12 mouse cellular contexts compared by ENCODE assay signal in genomic region chr9:121882015-121882457, GRCm38 (mm10). TPM values are rescaled to one million over a fixed set of nuclear protein-coding genes. Genes with fewer than 3 reads are reported as not detected.
DNase-seq lines count a peak whose midpoint lies in the region; ATAC-seq and TF ChIP-seq lines count a peak whose summit lies in the region.
"Had no signal": no experiment of that assay in that cellular context is flagged by ENCODE, and none has a peak within 500 bp of the region (broad histone marks: within the 10 kb centered on the region; RNA-seq: fewer than 3 reads in every experiment).

No protein-coding gene starts in this region.

- intact Hi-C loops in heart, postnatal 25 days (cut with DNase I) = no loop called here

- H3K4me3 ChIP-seq in lung, postnatal 0 days (ENCODE audit: low read depth, low read length) = no peak overlapping the region
- H3K4me3 ChIP-seq: embryonic facial prominence, embryonic 13.5 days; hindbrain, embryonic 12.5 days had no signal

- no peaks in the 10 kb centered on the region for H3K9me3 ChIP-seq in lung, postnatal 0 days (ENCODE audit: low read length)
- H3K9me3 ChIP-seq: embryonic facial prominence, embryonic 13.5 days; hindbrain, embryonic 12.5 days had no signal

- no peaks in the 10 kb centered on the region for H3K36me3 ChIP-seq in lung, postnatal 0 days (ENCODE audit: insufficient read depth, low read length)
- H3K36me3 ChIP-seq: embryonic facial prominence, embryonic 13.5 days; hindbrain, embryonic 12.5 days had no signal

- peak; percentile 91 for ATAC-seq in lung, postnatal 0 days

- peak overlapping the region; percentile 70; the same call in 1 of the 2 replicates for H3K27ac ChIP-seq in lung, postnatal 0 days (ENCODE audit: low read length)
- H3K27ac ChIP-seq: embryonic facial prominence, embryonic 13.5 days; hindbrain, embryonic 12.5 days had no signal

- no peaks in the 10 kb centered on the region for H3K4me1 ChIP-seq in lung, postnatal 0 days (ENCODE audit: insufficient read depth, low read depth, low read length)

- TF ChIP-seq EP300 in lung, postnatal 0 days (IDR thresholded peaks at IDR 0.05) = peak; percentile 95

- WGBS in lung, postnatal 0 days = 23% methylated on average over 7 of the region's 7 CpGs

- no peaks in the 10 kb centered on the region for H3K27me3 ChIP-seq in lung, postnatal 0 days (replicated peaks; ENCODE audit: insufficient read depth, low read length)
- H3K27me3 ChIP-seq: embryonic facial prominence, embryonic 13.5 days; hindbrain, embryonic 12.5 days had no signal

- no peak for TF ChIP-seq CTCF in lung, postnatal 0 days (IDR thresholded peaks at IDR 0.05)

- H3K9ac ChIP-seq in lung, postnatal 0 days (replicated peaks; ENCODE audit: low read depth) = no peak overlapping the region
- H3K9ac ChIP-seq: embryonic facial prominence, embryonic 13.5 days; hindbrain, embryonic 12.5 days had no signal

- DNase-seq in adrenal gland, postnatal 10 days = peak; percentile 2
- no peak for DNase-seq in adrenal gland, adult 18-20 months (ENCODE audit: low spot score in 2 of 2)
- peak; percentile 23 for DNase-seq in 3134 (ENCODE audit: extremely low read depth, insufficient read length, low spot score)
- DNase-seq in heart, postnatal 25 days (ENCODE audit: low spot score) = peak; percentile 30
- peak; percentile 79 for DNase-seq in lung, postnatal 0 days (ENCODE audit: low spot score)
- no peak for DNase-seq in cerebellum, postnatal 25 days
- no peak for DNase-seq in natural killer cell, adult 2 months (ENCODE audit: low spot score in 2 of 2)
- no peak for DNase-seq in spleen, adult 18-20 months
- DNase-seq: midbrain, embryonic 14.5 days had no signal

- no peak overlapping the region for H3K4me2 ChIP-seq in lung, postnatal 0 days (replicated peaks; ENCODE audit: low read depth, low read length)
- H3K4me2 ChIP-seq: embryonic facial prominence, embryonic 13.5 days; hindbrain, embryonic 12.5 days had no signal

RNA-seq across cellular contexts. Expression of gene Ackr2, which starts 16.1 kb away (rescaled TPM):
- 1 to 10 TPM; 3.0 to 3.4 TPM for total RNA-seq in adrenal gland, postnatal 10 days (2021)
- 1 to 10 TPM; 1.8 to 2.1 TPM for total RNA-seq in adrenal gland, adult 18-20 months (2021)
- total RNA-seq in heart, postnatal 25 days (2021) = 1 to 10 TPM; 2.5 to 3.7 TPM
- 14.8 and 16.2 TPM in 2 replicates for polyA plus RNA-seq in lung, postnatal 0 days (2015; fragmentation: Nextera tagmentation; extraction: Ambion mirVana)
- polyA plus RNA-seq: C2C12; embryonic facial prominence, embryonic 13.5 days had no signal

RNA-seq across cellular contexts. Expression of gene Higd1a, which starts 23.9 kb away (rescaled TPM):
- total RNA-seq in adrenal gland, postnatal 10 days (2021) = 100 to 1,000 TPM; 111 to 113 TPM
- 100 to 1,000 TPM in 1 of 2 experiments, 10 to 100 TPM in 1; 89.4 to 116 TPM for total RNA-seq in adrenal gland, adult 18-20 months (2021)
- 100 to 1,000 TPM; 208 to 239 TPM for total RNA-seq in heart, postnatal 25 days (2021)
- polyA plus RNA-seq in lung, postnatal 0 days (2015; fragmentation: Nextera tagmentation; extraction: Ambion mirVana) = 164 and 206 TPM in 2 replicates

RNA-seq across cellular contexts. Expression of gene Cyp8b1, which starts 34.1 kb away (rescaled TPM):
- total RNA-seq in adrenal gland, postnatal 10 days (2021) = 10 to 100 TPM; 16.2 to 27.8 TPM
- under 1 TPM; 0.61 to 0.70 TPM for total RNA-seq in adrenal gland, adult 18-20 months (2021)
- not detected for total RNA-seq in heart, postnatal 25 days (2021)
- 0.10 and 0.18 TPM in 2 replicates for polyA plus RNA-seq in lung, postnatal 0 days (2015; fragmentation: Nextera tagmentation; extraction: Ambion mirVana)
- polyA plus RNA-seq: C2C12; embryonic facial prominence, embryonic 13.5 days; hindbrain, embryonic 12.5 days; midbrain, embryonic 14.5 days had no signal

RNA-seq across cellular contexts. Expression of gene Ccdc13, which starts 42.8 kb away (rescaled TPM):
- total RNA-seq in adrenal gland, postnatal 10 days (2021) = 1 to 10 TPM in 1 of 2 experiments, under 1 TPM in 1; 0.63 to 1.3 TPM
- under 1 TPM; 0.70 to 0.93 TPM for total RNA-seq in adrenal gland, adult 18-20 months (2021)
- total RNA-seq in heart, postnatal 25 days (2021) = not detected
- polyA plus RNA-seq in lung, postnatal 0 days (2015; fragmentation: Nextera tagmentation; extraction: Ambion mirVana) = 1.8 and 2.0 TPM in 2 replicates

Comparison
In these comparisons a context has a peak if more than half of its experiments do, and no peak if none do; other contexts are left out.
1. DNase-seq: peak in adrenal gland, postnatal 10 days (single experiment), 3134 (single experiment), heart, postnatal 25 days (single experiment) and lung, postnatal 0 days (single experiment); none in adrenal gland, adult 18-20 months (0 of 2), cerebellum, postnatal 25 days (0 of 2), natural killer cell, adult 2 months (0 of 2) and spleen, adult 18-20 months (0 of 2).
2. RNA of gene Cyp8b1, which starts 34.1 kb away (total RNA-seq): 16.2 to 27.8 TPM in adrenal gland, postnatal 10 days; 0.61 to 0.70 TPM in adrenal gland, adult 18-20 months and not detected in heart, postnatal 25 days; every median in the first group is over 10 times any median in the second.